Comparison of ENCODE assay signal across 7 mouse cellular contexts in genomic region chr5:4103626-4104340, GRCm38 (mm10). TPM values are rescaled to one million over a fixed set of nuclear protein-coding genes. Genes with fewer than 3 reads are reported as not detected.
A peak's percentile ranks its signal among the peaks of the same experiment; 100 is the strongest.
DNase-seq lines count a peak whose midpoint lies in the region; ATAC-seq and TF ChIP-seq lines count a peak whose summit lies in the region.

No protein-coding gene starts in this region.

- no peaks in the 10 kb centered on the region for H3K27me3 ChIP-seq in embryonic facial prominence, embryonic 12.5 days
- H3K27me3 ChIP-seq in intestine, postnatal 0 days (replicated peaks; ENCODE audit: control insufficient read depth, insufficient read depth, low read length), result no peaks in the 10 kb centered on the region
- no peaks in the 10 kb centered on the region for H3K27me3 ChIP-seq in midbrain, embryonic 15.5 days (replicated peaks)

- peak overlapping the region; percentile 91 for H3K4me3 ChIP-seq in embryonic facial prominence, embryonic 12.5 days
- H3K4me3 ChIP-seq in intestine, postnatal 0 days (ENCODE audit: low read depth, low read length), result peak overlapping the region; percentile 97
- peak overlapping the region; percentile 77 for H3K4me3 ChIP-seq in midbrain, embryonic 15.5 days

- peak overlapping the region; percentile 71 for H3K4me2 ChIP-seq in embryonic facial prominence, embryonic 12.5 days (replicated peaks)
- H3K4me2 ChIP-seq in intestine, postnatal 0 days (replicated peaks; ENCODE audit: low read depth), result peak overlapping the region; percentile 91
- H3K4me2 ChIP-seq in midbrain, embryonic 15.5 days, result peak overlapping the region; percentile 63

- TF ChIP-seq CTCF in intestine, postnatal 0 days (IDR thresholded peaks at IDR 0.05; ENCODE audit: low read depth), result 0 out of 2 replicates have a peak, but pooled peaks have one; percentile 5

- DNase-seq in lung, adult 18-20 months, result peak; percentile 4 to 7
- DNase-seq in lung, postnatal 36 days, result no peak
- peak; percentile 44 for DNase-seq in adrenal gland, adult 2 months
- DNase-seq in yolk sac, embryonic 10.5 days (ENCODE audit: low spot score), result no peak

- peak overlapping the region; percentile 96 for H3K27ac ChIP-seq in embryonic facial prominence, embryonic 12.5 days
- peak overlapping the region; percentile 86 for H3K27ac ChIP-seq in intestine, postnatal 0 days (ENCODE audit: low read depth, low read length)
- H3K27ac ChIP-seq in midbrain, embryonic 15.5 days, result peak overlapping the region; percentile 99

- peak; percentile 75 for ATAC-seq in embryonic facial prominence, embryonic 12.5 days (ENCODE audit: insufficient number of reproducible peaks, insufficient read depth, low FRiP score, low TSS enrichment)
- peak; percentile 43 for ATAC-seq in intestine, postnatal 0 days
- peak; percentile 73 for ATAC-seq in midbrain, embryonic 15.5 days (replicated peaks)

- 2% methylated on average over 41 of the region's 41 CpGs for whole genome bisulfite sequencing in embryonic facial prominence, embryonic 12.5 days
- under 1% methylated on average over 41 of the region's 41 CpGs for WGBS in intestine, postnatal 0 days
- 1% methylated on average over 41 of the region's 41 CpGs for WGBS in midbrain, embryonic 15.5 days

- no peaks in the 10 kb centered on the region for H3K9me3 ChIP-seq in embryonic facial prominence, embryonic 12.5 days
- no peaks in the 10 kb centered on the region for H3K9me3 ChIP-seq in intestine, postnatal 0 days (ENCODE audit: control insufficient read depth)
- no peaks in the 10 kb centered on the region for H3K9me3 ChIP-seq in midbrain, embryonic 15.5 days

- peak overlapping the region; percentile 88 for H3K9ac ChIP-seq in embryonic facial prominence, embryonic 12.5 days
- H3K9ac ChIP-seq in intestine, postnatal 0 days (ENCODE audit: low read depth, low read length), result peak overlapping the region; percentile 58
- peak overlapping the region; percentile 81 for H3K9ac ChIP-seq in midbrain, embryonic 15.5 days

- H3K4me1 ChIP-seq in embryonic facial prominence, embryonic 12.5 days, result peaks cover 7% of the 10 kb centered on the region
- H3K4me1 ChIP-seq in intestine, postnatal 0 days (replicated peaks; ENCODE audit: control insufficient read depth, insufficient read depth, low read length), result 0 out of 2 replicates have a peak, but pooled peaks cover 5% of the 10 kb centered on the region
- peaks cover 40% of the 10 kb centered on the region for H3K4me1 ChIP-seq in midbrain, embryonic 15.5 days

- H3K36me3 ChIP-seq in embryonic facial prominence, embryonic 12.5 days, result peaks cover 34% of the 10 kb centered on the region
- H3K36me3 ChIP-seq in intestine, postnatal 0 days (ENCODE audit: control insufficient read depth, insufficient read depth), result peaks cover 28% of the 10 kb centered on the region
- H3K36me3 ChIP-seq in midbrain, embryonic 15.5 days (replicated peaks), result peaks cover 26% of the 10 kb centered on the region

RNA-seq across cellular contexts. Expression of gene Cyp51, which starts 0.8 kb away (rescaled TPM):
- total RNA-seq in adrenal gland, adult 2 months (2021), result 100 to 1,000 TPM in 1 of 2 experiments, 10 to 100 TPM in 1; 39.8 to 115 TPM
- polyA plus RNA-seq in adrenal gland, adult 2 months (2012; rRNA removed), result 76.7 and 125 TPM in 2 replicates
- 86.4 and 105 TPM in 2 replicates for polyA plus RNA-seq in embryonic facial prominence, embryonic 12.5 days (2016; fragmentation: Nextera tagmentation; extraction: Ambion mirVana)
- polyA plus RNA-seq in intestine, postnatal 0 days (2015; fragmentation: Nextera tagmentation; extraction: Ambion mirVana), result 27.3 and 30.8 TPM in 2 replicates
- polyA plus RNA-seq in midbrain, embryonic 15.5 days (2015; fragmentation: Nextera tagmentation; extraction: Ambion mirVana), result 140 and 146 TPM in 2 replicates

Comparison
In these comparisons a context has a peak if more than half of its experiments do, and no peak if none do; other contexts are left out.
1. DNase-seq: peak in lung, adult 18-20 months (2 of 2) and adrenal gland, adult 2 months (single experiment); none in lung, postnatal 36 days (single experiment) and yolk sac, embryonic 10.5 days (single experiment).
2. Peak in every context shown above with its lines, with median percentiles within 50 percentile points of each other: ATAC-seq, H3K27ac ChIP-seq, H3K4me2 ChIP-seq, H3K4me3 ChIP-seq and H3K9ac ChIP-seq.